Mouse (Mus musculus) liver, embryonic 12.5 days (tissue): ENCODE results near the gene Duoxa2. TPM values are rescaled to one million over a fixed set of nuclear protein-coding genes. Genes with fewer than 3 reads are reported as not detected.

Source experiments
- ATAC-seq: fragments of 200-750 bp; cut with Nextera tagmentation; 2 replicates; pipeline ENCODE4 v1.8.0; 2017; ENCODE audit warnings: moderate number of reproducible peaks, mild to moderate bottlenecking, moderate library complexity
- H3K27ac ChIP-seq: fragments of 300-500 bp; sonication (generic); 2 replicates; pipeline ENCODE4 v1.5.1; 2016; ENCODE audit warnings: mild to moderate bottlenecking
- H3K27me3 ChIP-seq: fragments of 300-500 bp; sonication (generic); replicated peaks from 2 replicates; pipeline ENCODE4 v1.6.1; 2016; ENCODE audit warnings: mild to moderate bottlenecking, moderate library complexity
- H3K36me3 ChIP-seq: fragments of 300-500 bp; sonication (generic); 2 replicates; pipeline ENCODE4 v1.6.1; 2016; ENCODE audit warnings: mild to moderate bottlenecking, moderate library complexity
- H3K4me1 ChIP-seq: fragments of 300-500 bp; sonication (generic); 2 replicates; pipeline ENCODE4 v1.6.1; 2016
- H3K4me2 ChIP-seq: fragments of 300-500 bp; sonication (generic); 2 replicates; pipeline ENCODE4 v1.6.1; 2016; ENCODE audit warnings: mild to moderate bottlenecking, moderate library complexity
- H3K4me3 ChIP-seq: fragments of 300-500 bp; sonication (generic); 2 replicates; pipeline ENCODE4 v1.5.1; 2016; ENCODE audit warnings: mild to moderate bottlenecking, moderate library complexity
- H3K9ac ChIP-seq: fragments of 300-500 bp; sonication (generic); 2 replicates; pipeline ENCODE4 v1.6.1; 2016; ENCODE audit warnings: mild to moderate bottlenecking, moderate library complexity
- H3K9me3 ChIP-seq: fragments of 300-500 bp; sonication (generic); replicated peaks from 2 replicates; pipeline ENCODE4 v1.6.1; 2016; ENCODE audit warnings: mild to moderate bottlenecking, moderate library complexity
- WGBS: fragments of 180-500 bp; shearing (Covaris S2); methylation state at CpG from one replicate; pipeline ENCODE4 v1.1.7; 2016; ENCODE audit not compliant: insufficient replicate concordance; 5-methylcytosine and 5-hydroxymethylcytosine counted together
- polyA plus RNA-seq: library from polyadenylated mRNA; unstranded; fragments of >200 nt; fragmentation: Nextera tagmentation; extraction: Ambion mirVana; gene quantifications from 2 replicates; pipeline ENCODE4 v1.2.1, GENCODE M21; 2016

Duoxa2 gene
- polyA plus RNA-seq, 1 experiment from 2014 or later = not detected

DNA sequence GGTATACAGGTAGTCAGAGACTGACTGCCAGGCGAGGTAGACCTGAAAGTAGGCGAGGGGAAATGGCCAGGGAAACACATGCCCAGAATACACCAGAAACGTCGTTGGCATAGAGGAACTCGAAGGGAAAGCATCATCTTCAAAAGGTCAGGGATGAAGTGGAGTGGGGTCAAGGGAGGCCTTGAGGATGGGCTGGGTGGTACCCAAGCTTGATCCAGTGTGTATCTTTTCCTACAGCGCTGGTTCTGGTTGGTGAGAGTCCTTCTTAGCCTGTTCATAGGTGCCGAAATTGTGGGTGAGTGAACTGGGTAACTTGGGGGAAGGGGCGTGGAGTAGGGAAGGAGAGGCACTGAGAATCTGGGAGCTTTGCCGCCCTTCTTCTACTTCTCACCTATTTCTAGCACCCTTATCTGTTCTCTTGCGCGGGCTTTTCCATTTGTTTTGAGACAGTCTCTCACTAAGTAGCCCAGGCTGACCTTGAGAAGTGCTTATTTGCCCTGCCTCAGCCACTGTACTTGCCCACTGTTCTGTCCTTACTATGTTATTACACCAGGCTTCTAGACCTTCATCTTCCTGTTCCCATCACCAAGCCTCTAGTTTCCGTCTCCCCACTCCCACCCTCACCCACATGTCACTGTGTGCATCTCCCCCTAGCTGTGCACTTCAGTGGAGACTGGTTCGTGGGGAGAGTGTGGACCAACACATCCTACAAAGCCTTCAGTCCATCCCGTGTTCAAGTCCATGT, 1.4 kb downstream of the Duoxa2 start:
- Histone ChIP-seq H3K36me3 (no peaks in the 10 kb centered on the region), H3K4me2 (no peak overlapping the region), H3K4me1 (peaks cover 9% of the 10 kb centered on the region), H3K27me3 (peaks cover 100% of the 10 kb centered on the region), H3K27ac (no peak overlapping the region), H3K4me3 (no peak overlapping the region), H3K9me3 (no peaks in the 10 kb centered on the region), H3K9ac (no peak overlapping the region)
- 10% methylated on average over 14 of the region's 14 CpGs for WGBS
- no peak for ATAC-seq

DNA sequence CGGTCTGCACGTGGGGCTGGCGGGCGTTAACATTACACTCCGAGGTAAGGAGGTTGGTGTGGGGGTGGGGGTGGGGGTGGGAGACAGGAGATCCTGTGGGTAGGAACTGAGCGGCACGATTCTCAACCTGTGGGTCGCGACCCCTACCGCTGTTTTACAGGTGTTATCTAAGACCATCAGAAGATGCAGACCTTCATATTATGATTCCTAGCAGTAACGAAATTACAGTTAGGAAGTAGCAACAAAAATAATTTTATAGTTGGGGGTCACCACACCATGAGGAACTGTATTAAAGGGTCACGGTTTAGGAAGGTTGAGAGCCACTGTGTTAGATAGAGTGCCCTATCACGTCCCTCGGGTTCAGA, 1.9 kb downstream of the Duoxa2 start:
- Histone ChIP-seq H3K4me2 (peak overlapping the region; percentile 56; the same call in 1 of the 2 replicates), H3K4me3 (no peak overlapping the region), H3K27ac (no peak overlapping the region), H3K9me3 (no peaks in the 10 kb centered on the region), H3K36me3 (no peaks in the 10 kb centered on the region), H3K4me1 (peaks cover 9% of the 10 kb centered on the region), H3K9ac (no peak overlapping the region), H3K27me3 (peaks cover 100% of the 10 kb centered on the region)
- no peak for ATAC-seq
- WGBS = 5% methylated on average over 14 of the region's 14 CpGs

DNA sequence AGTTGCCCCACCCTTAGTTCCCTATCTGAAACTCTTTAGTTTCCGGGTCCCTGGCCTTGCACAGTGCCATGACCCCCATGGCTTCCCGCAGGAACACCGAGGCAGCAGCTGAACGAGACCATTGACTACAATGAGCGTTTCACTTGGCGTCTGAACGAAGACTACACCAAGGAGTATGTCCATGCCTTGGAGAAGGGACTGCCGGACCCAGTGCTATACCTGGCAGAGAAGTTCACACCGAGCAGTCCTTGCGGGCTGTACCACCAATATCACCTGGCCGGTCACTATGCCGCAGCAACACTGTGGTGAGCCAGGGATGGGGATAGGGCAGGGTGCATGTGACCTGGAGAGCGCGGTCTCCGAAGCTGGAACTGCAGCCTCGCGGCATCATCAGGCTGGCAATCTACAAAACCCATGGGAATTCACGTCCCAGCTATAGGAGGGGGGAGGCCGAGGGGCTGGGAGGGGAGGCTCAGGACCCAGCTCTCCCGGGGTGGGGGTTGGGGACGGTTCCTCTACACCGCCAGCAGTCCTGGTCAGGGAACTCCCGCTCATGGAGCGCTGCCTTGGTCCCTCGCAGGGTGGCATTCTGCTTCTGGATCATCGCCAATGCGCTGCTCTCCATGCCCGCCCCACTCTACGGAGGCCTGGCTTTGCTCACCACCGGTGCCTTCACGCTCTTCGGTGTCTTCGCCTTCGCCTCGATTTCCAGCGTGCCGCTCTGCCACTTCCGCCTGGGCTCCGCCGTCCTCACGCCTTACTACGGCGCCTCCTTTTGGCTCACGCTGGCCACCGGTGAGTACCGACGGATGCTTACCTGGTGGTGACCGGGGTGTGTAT, 2.6 kb downstream of the Duoxa2 start:
- H3K9ac ChIP-seq = no peak overlapping the region
- peak overlapping the region; percentile 56 for H3K4me2 ChIP-seq
- no peak for ATAC-seq
- H3K4me1 ChIP-seq = peaks cover 9% of the 10 kb centered on the region
- no peak overlapping the region for H3K27ac ChIP-seq
- WGBS = 3% methylated on average over 48 of the region's 48 CpGs
- no peaks in the 10 kb centered on the region for H3K9me3 ChIP-seq
- no peaks in the 10 kb centered on the region for H3K36me3 ChIP-seq
- peak overlapping the region; percentile 21 for H3K4me3 ChIP-seq
- peaks cover 100% of the 10 kb centered on the region for H3K27me3 ChIP-seq

DNA sequence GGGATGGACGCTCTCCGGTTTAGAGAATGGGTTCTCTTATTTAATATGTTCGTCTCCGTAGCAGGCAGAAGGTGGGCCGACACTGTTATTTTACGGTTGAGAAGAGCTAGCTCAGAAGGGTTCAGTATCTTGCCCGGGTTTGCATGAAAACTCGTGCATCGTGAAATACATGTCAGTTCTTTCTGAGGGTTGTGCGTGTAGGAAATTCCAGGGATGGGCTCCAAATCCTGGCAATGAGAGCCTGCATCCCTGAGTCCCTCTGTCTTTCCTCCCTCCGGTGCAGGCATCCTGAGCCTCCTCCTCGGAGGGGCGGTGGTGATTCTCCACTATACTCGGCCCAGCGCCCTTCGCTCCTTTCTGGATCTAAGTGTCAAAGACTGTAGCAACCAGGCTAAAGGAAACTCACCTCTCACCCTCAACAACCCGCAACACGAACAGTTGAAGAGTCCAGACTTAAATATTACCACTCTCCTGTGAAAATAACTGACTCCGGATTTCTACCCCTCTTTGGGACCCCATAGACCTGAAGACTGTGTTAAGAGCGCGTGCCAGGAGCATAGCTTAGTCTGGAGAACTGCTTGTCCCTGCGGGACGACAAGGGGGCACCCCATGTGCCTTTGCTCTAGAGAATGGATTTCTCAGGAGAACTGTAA, 3.3 kb downstream of the Duoxa2 start:
- Histone ChIP-seq H3K4me2 (peak overlapping the region; percentile 56), H3K9me3 (no peaks in the 10 kb centered on the region), H3K27ac (no peak overlapping the region), H3K4me3 (peak overlapping the region; percentile 21), H3K27me3 (peaks cover 100% of the 10 kb centered on the region), H3K36me3 (no peaks in the 10 kb centered on the region), H3K9ac (no peak overlapping the region), H3K4me1 (peaks cover 9% of the 10 kb centered on the region)
- 13% methylated on average over 23 of the region's 23 CpGs for WGBS
- ATAC-seq = no peak

DNA sequence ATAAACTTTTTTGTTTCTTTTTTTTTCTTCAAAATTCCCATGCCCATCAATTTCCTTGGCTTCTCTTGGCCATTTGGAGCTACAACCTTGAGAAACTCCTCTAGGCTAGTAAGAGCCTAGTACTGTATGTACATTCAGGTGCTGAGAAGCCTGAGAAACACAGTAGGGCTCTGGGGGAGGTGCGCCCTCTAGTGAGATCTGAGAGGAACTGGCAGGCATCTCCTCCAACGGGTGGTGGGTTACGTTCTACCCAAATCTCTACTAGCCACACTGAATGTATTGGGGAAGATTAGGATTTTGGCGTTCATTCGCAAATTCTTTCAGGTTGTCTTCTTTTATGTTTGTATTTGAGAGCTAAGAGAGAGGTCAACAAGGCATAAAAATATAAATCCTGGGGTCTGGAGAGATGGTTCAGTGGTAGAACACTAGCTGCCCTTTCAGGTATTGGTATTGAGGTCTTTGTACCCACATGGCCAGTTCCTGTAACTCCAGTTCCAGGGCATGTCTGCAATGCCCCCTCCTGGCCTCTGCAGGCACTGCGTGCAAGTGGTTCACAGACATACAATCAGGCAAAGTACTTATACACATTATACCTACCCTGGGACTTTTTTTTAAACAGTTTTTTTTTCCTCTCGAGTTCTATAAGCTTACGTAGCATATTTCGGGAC, 4.0 kb downstream of the Duoxa2 start:
- H3K4me1 ChIP-seq = peaks cover 9% of the 10 kb centered on the region
- H3K27me3 ChIP-seq = peaks cover 100% of the 10 kb centered on the region
- H3K4me3 ChIP-seq = no peak overlapping the region
- no peak overlapping the region for H3K27ac ChIP-seq
- no peak for ATAC-seq
- H3K4me2 ChIP-seq = no peak overlapping the region
- H3K9ac ChIP-seq = no peak overlapping the region
- H3K9me3 ChIP-seq = no peaks in the 10 kb centered on the region
- WGBS = 6% methylated on average over 9 of the region's 9 CpGs
- H3K36me3 ChIP-seq = no peaks in the 10 kb centered on the region

DNA sequence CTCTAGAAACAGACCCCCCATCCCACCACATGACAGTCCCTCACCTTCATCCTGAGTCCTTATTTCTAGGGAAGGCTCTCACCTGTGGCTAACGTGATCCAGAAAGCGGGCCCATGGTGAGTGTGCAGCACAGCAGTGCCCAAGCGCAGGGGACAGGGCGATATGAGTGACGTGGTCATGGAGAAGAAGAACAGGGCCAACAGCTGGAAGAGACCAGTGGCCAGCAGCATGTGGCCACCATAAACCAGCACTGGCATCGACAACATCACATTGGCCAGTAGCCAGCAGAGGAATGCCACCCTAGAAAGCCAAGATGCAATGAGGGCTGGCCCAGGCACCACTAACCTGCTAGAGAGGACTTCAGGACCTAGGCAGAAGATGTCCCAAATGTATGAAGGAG, 5.8 kb downstream of the Duoxa2 start:
- no peak overlapping the region for H3K27ac ChIP-seq
- no peak overlapping the region for H3K4me2 ChIP-seq
- no peak overlapping the region for H3K9ac ChIP-seq
- H3K4me1 ChIP-seq = peaks cover 9% of the 10 kb centered on the region
- no peak for ATAC-seq
- H3K9me3 ChIP-seq = no peaks in the 10 kb centered on the region
- H3K36me3 ChIP-seq = no peaks in the 10 kb centered on the region
- 58% methylated on average over 6 of the region's 6 CpGs for WGBS
- no peak overlapping the region for H3K4me3 ChIP-seq
- H3K27me3 ChIP-seq = peaks cover 100% of the 10 kb centered on the region

DNA sequence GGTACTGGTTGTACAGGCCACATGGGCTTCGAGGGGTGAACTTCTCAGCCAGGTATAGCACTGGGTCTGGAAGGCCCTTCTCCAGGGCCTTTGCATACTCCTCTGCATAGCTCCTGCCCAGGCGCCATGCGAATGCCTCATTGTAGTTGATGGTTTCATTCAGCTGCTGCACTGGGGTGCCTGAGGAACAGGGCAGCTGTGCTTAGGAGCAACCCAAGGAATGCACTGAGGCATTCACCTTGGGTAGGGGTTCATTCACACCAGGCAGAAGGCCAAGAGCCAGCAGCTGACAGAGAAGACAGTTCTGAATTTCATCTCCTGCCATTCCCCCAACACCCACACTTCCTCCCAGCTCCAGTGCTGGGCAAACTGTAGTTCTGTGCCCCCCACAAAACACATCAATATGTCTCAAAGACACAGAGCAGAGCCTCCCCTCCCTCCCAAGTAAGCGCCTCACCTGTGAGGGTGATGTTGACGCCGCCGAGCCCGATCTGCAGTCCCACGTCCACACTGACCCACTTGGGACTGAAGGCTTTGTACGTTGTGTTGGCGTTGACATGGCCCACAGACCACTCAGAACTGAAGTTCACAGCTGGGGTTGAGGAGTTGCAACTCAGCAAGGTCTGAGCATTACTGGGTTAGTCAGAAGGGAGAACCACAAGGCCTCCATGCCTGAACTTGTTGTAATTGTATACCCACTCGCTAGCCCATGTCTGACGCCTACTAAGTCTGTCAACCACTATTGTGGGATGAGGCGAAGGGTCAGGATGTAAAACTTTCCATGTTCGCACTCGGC, 6.6 kb downstream of the Duoxa2 start:
- no peak for ATAC-seq
- Histone ChIP-seq H3K27me3 (peaks cover 98% of the 10 kb centered on the region), H3K4me2 (no peak overlapping the region), H3K27ac (no peak overlapping the region), H3K36me3 (no peaks in the 10 kb centered on the region), H3K4me1 (peaks cover 9% of the 10 kb centered on the region), H3K9ac (no peak overlapping the region), H3K4me3 (no peak overlapping the region), H3K9me3 (no peaks in the 10 kb centered on the region)
- 68% methylated on average over 16 of the region's 16 CpGs for WGBS

DNA sequence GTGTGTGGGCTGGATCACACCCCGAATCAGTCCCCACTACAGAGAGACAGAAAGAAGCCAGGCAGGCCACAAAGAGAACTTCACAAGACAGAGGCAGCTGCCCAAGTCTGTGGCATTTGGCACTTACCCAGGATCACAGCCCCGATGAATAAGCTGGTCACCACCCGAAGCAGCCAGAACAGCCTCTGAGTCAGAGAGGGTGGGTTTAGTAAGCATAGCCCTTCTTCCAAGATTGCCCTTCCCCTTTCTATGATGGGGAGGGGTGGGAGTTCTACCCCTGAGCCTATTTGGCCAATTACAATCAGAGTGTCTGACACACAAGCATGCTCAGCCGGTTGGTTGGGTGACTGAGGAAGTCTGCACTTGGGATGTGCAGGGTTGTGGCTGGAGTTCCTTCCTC, 7.5 kb downstream of the Duoxa2 start:
- Histone ChIP-seq H3K4me2 (no peak overlapping the region), H3K27ac (no peak overlapping the region), H3K27me3 (peaks cover 98% of the 10 kb centered on the region), H3K4me1 (peaks cover 6% of the 10 kb centered on the region), H3K9ac (no peak overlapping the region), H3K36me3 (no peaks in the 10 kb centered on the region), H3K4me3 (no peak overlapping the region), H3K9me3 (no peaks in the 10 kb centered on the region)
- ATAC-seq = no peak
- WGBS = 38% methylated on average over 4 of the region's 4 CpGs

DNA sequence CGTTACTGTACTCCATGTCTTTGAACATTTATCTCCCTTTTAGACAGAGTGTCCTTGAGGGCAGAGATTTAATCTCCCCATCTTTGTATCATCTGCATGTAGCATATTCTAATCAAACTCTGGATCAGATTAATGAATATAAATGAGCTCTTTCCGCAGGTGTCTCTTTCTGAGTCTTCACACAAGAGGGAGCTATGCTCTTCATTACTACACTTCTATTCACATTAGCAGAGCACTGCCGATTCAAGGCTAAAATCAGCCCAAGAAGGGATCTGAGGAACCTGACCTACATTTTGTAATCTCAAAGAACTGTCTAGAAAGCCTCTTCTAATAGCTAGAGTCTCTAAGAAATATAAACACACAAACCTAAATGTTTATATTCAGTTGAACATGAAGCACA, 10.9 kb downstream of the Duoxa2 start:
- Histone ChIP-seq H3K27me3 (peaks cover 97% of the 10 kb centered on the region), H3K9me3 (no peaks in the 10 kb centered on the region), H3K4me2 (no peak overlapping the region), H3K4me1 (no peaks in the 10 kb centered on the region; the same call in 1 of the 2 replicates), H3K9ac (no peak overlapping the region), H3K4me3 (no peak overlapping the region), H3K36me3 (no peaks in the 10 kb centered on the region), H3K27ac (no peak overlapping the region)
- 37% methylated on average over 3 of the region's 3 CpGs for WGBS
- ATAC-seq = no peak

DNA sequence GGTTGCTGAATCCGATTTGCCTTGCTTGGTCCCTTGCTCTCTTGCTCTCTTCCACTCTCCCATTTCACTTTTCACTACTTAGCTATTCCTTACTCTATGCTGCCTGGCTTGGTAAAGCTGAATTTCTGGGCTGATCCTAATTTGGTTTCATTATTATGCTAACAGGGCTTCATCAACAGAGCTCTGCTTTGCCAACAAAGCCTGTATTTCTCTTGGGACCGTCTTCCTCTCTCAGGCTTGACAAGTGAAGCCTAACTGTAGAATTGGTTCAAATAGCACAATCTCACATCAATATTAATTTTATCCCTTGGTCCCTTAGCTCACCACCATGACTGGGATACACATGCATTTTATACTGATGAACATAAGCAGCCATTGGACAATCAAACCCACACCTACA, 12.9 kb downstream of the Duoxa2 start:
- Histone ChIP-seq H3K27me3 (peaks cover 96% of the 10 kb centered on the region), H3K4me3 (no peak overlapping the region), H3K4me2 (no peak overlapping the region), H3K27ac (no peak overlapping the region), H3K9me3 (no peaks in the 10 kb centered on the region), H3K9ac (no peak overlapping the region), H3K36me3 (no peaks in the 10 kb centered on the region), H3K4me1 (no peaks in the 10 kb centered on the region; the same call in 1 of the 2 replicates)
- ATAC-seq = no peak
- WGBS = 47% methylated on average over 2 of the region's 2 CpGs

DNA sequence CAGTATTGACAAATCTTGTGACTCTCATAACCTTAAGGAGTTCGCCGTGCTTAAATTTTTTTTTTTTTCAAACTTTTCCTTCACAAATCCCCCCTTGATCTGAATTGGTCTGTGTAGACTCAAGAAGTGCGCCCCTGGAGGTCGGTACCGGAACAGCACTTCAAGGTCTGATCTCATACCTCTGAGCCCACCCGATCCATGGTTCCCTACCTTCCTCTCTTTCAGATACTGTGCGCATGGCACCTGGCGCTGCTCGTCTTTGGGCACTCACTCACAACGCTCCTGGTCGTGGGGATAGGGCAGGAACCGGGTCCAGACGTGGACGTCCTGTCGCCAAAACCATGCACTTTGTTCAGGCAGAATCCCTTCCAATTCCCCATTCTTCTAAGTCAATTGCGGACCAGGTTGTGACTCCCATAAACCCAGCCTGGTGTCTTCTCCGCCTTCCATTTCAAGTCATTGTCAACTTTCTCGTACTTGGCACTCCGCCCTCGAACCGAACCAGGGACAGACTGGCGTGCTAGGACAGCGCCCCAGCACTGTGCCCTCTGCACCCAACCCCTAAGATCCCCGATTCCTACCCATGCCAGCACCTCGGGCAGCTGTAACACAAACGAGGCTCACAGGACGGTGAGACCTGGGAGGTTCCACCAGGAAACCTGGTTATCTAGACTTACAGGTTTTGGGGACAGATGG, 14.2 kb downstream of the Duoxa2 start:
- Histone ChIP-seq H3K36me3 (no peaks in the 10 kb centered on the region), H3K9ac (no peak overlapping the region), H3K27ac (no peak overlapping the region), H3K4me3 (0 out of 2 replicates have a peak overlapping the region, but pooled peaks have one; percentile 8), H3K9me3 (no peaks in the 10 kb centered on the region), H3K4me1 (no peaks in the 10 kb centered on the region; the same call in 1 of the 2 replicates), H3K27me3 (peaks cover 96% of the 10 kb centered on the region), H3K4me2 (peak overlapping the region; percentile 45)
- ATAC-seq = no peak
- WGBS = 7% methylated on average over 27 of the region's 27 CpGs
